Mouse (Mus musculus) frontal cortex, adult 2 months (tissue): Measurements from ENCODE around the gene Epn3. TPM values are rescaled to one million over a fixed set of nuclear protein-coding genes. Genes with fewer than 3 reads are reported as not detected.

Experiments used
- polyA plus RNA-seq: library from polyadenylated mRNA; depleted of rRNA; stranded (reverse); fragments of >200 nt; gene quantifications from 2 replicates; pipeline ENCODE4 v1.2.3, GENCODE M21; 2012; rRNA removed

Gene Epn3
- polyA plus RNA-seq, 1 experiment, result 0.60 TPM

Other genes starting within 250 kb of the Epn3 start
- not detected in 2 replicates for gene Gm21885, start 218.1 kb downstream of the Epn3 start, polyA plus RNA-seq
- gene Luc7l3, start 178.0 kb downstream of the Epn3 start, polyA plus RNA-seq, result 181 and 209 TPM in 2 replicates
- 138 and 164 TPM in 2 replicates for gene Ankrd40, start 172.0 kb downstream of the Epn3 start, polyA plus RNA-seq
- 1.9 and 2.5 TPM in 2 replicates for gene Abcc3, start 107.0 kb downstream of the Epn3 start, polyA plus RNA-seq
- 188 and 191 TPM in 2 replicates for gene Cacna1g, start 25.8 kb downstream of the Epn3 start, polyA plus RNA-seq
- gene Spata20, start 13.8 kb downstream of the Epn3 start, polyA plus RNA-seq, result 0.24 and 0.34 TPM in 2 replicates
- 1.9 and 2.0 TPM in 2 replicates for gene Mycbpap, start 21.8 kb upstream of the Epn3 start, polyA plus RNA-seq
- gene Rsad1, start 49.3 kb upstream of the Epn3 start, polyA plus RNA-seq, result 11.8 and 12.5 TPM in 2 replicates
- gene Chad, start 65.1 kb upstream of the Epn3 start, polyA plus RNA-seq, result 0.11 and 0.22 TPM in 2 replicates
- 16.1 and 17.0 TPM in 2 replicates for gene Acsf2, start 101.9 kb upstream of the Epn3 start, polyA plus RNA-seq
- gene Lrrc59, start 129.8 kb upstream of the Epn3 start, polyA plus RNA-seq, result 67.1 and 76.3 TPM in 2 replicates
- gene Mrpl27, start 153.8 kb upstream of the Epn3 start, polyA plus RNA-seq, result 112 and 136 TPM in 2 replicates
- 0.30 and 0.42 TPM in 2 replicates for gene Eme1, start 154.0 kb upstream of the Epn3 start, polyA plus RNA-seq
- 26.6 and 27.0 TPM in 2 replicates for gene Xylt2, start 177.5 kb upstream of the Epn3 start, polyA plus RNA-seq
- gene Gm11541, start 204.5 kb upstream of the Epn3 start, polyA plus RNA-seq, result not detected in 2 replicates
- gene Cdc34b, start 241.8 kb upstream of the Epn3 start, polyA plus RNA-seq, result 0.13 and 0.26 TPM in 2 replicates